Mouse (Mus musculus) embryonic facial prominence, embryonic 11.5 days (tissue): Measurements from ENCODE around the gene Ddx39b. TPM values are rescaled to one million over a fixed set of nuclear protein-coding genes. Genes with fewer than 3 reads are reported as not detected.

Experiments
- ATAC-seq: fragments of 200-750 bp; cut with Nextera tagmentation; replicated peaks from 2 replicates; pipeline ENCODE4 v1.8.0; 2017; ENCODE audit warnings: low read depth; ENCODE audit not compliant: insufficient number of reproducible peaks, low FRiP score, low TSS enrichment
- DNase-seq: peaks from one replicate; pipeline ENCODE4 v3.0.0-alpha.2; 2015; ENCODE audit warnings: low spot score
- H3K27ac ChIP-seq: fragments of 300-500 bp; sonication (generic); replicated peaks from 2 replicates; pipeline ENCODE4 v1.5.1; 2014; ENCODE audit warnings: mild to moderate bottlenecking, low read depth, low read length, control low read depth
- H3K27me3 ChIP-seq: fragments of 300-500 bp; sonication (generic); 2 replicates; pipeline ENCODE4 v1.6.1; 2014; ENCODE audit warnings: mild to moderate bottlenecking, low read length, moderate library complexity, mixed read lengths; ENCODE audit not compliant: control insufficient read depth, insufficient read depth
- H3K36me3 ChIP-seq: fragments of 300-500 bp; sonication (generic); replicated peaks from 2 replicates; pipeline ENCODE4 v1.6.1; 2014; ENCODE audit warnings: low read depth, mild to moderate bottlenecking, low read length, moderate library complexity, mixed read lengths; ENCODE audit not compliant: control insufficient read depth, insufficient read depth
- H3K4me1 ChIP-seq: fragments of 300-500 bp; sonication (generic); 2 replicates; pipeline ENCODE4 v1.6.1; 2014; ENCODE audit warnings: low read length, mixed read lengths; ENCODE audit not compliant: control insufficient read depth, insufficient read depth
- H3K4me2 ChIP-seq: fragments of 300-500 bp; sonication (generic); 2 replicates; pipeline ENCODE4 v1.6.1; 2014; ENCODE audit warnings: low read depth, mild to moderate bottlenecking, control low read depth, low read length, moderate library complexity
- H3K4me3 ChIP-seq: fragments of 300-500 bp; sonication (generic); 2 replicates; pipeline ENCODE4 v1.5.1; 2014; ENCODE audit warnings: low read depth, low read length, control low read depth
- H3K9ac ChIP-seq: fragments of 300-500 bp; sonication (generic); replicated peaks from 2 replicates; pipeline ENCODE4 v1.6.1; 2014; ENCODE audit warnings: mild to moderate bottlenecking, control low read depth, low read length
- H3K9me3 ChIP-seq: fragments of 300-500 bp; sonication (generic); replicated peaks from 2 replicates; pipeline ENCODE4 v1.6.1; 2016; ENCODE audit warnings: mild to moderate bottlenecking, low read length, inconsistent platforms, mixed read lengths; ENCODE audit not compliant: control insufficient read depth
- WGBS: fragments of 180-500 bp; shearing (Covaris S2); extraction: QIAGEN DNeasy Blood & Tissue Kit; methylation state at CpG from one replicate; pipeline ENCODE4 v1.1.7; 2014; 5-methylcytosine and 5-hydroxymethylcytosine counted together
- polyA plus RNA-seq: library from polyadenylated mRNA; unstranded; fragments of >200 nt; fragmentation: Nextera tagmentation; extraction: Ambion mirVana; gene quantifications from 2 replicates; pipeline ENCODE4 v1.2.1, GENCODE M21; 2014

Ddx39b gene
- polyA plus RNA-seq, 1 experiment from 2014 or later: 664 TPM

DNA sequence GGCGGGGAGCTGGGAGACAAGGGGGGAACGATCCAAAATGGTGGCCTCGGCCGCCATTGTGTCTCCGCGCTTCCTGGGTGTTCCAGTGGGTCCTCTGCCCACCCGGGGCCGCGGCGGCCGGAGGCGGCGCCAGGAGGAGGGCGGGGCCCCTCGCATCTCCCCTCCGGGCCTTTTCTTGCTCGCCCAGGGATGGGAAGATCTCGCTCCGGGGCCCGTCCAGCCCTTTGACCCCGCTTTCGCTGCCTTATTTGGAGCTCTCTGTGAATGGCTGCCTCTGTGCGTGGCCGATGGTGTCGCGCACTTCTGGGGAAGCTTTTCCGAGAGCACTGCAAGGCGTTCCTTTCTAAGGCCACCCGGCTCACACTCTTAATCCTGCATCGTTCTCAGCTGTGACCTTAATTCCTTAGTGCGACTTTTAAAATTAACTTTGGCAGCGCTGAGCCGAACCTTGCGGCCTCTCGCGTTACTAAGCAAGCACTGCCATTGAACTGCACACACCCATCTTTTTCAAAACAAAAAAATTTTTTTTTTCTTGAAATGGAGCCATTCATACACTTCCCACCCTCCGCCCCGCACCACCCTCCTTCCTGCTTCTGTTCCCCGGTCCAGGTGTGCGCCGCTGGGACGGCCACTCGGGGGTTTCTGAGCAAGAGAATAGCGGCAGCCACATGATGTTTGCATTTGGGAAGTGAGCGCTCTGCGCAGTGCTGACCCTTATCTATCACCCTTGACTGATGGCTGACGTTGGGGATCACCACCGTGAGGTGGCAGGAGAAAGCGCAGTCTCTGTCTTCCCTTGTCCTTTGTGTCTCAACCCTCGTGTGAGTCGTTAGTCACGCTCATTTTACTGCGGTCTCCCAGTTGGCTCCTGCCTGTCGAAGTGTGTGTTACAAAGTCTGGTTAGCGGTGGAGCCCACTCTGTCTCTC, 732 bp downstream of the Ddx39b start:
- peaks cover 28% of the 10 kb centered on the region for H3K36me3 ChIP-seq
- no peaks in the 10 kb centered on the region for H3K9me3 ChIP-seq
- H3K4me1 ChIP-seq: peaks cover 5% of the 10 kb centered on the region
- H3K4me3 ChIP-seq: peak overlapping the region; percentile 93
- DNase-seq (peak; percentile 69), ATAC-seq (peak; percentile 20; the same call in 1 of the 2 replicates)
- 0% methylated on average over 55 of the region's 55 CpGs for WGBS
- peak overlapping the region; percentile 100 for H3K9ac ChIP-seq
- no peaks in the 10 kb centered on the region for H3K27me3 ChIP-seq
- H3K27ac ChIP-seq: peak overlapping the region; percentile 98
- H3K4me2 ChIP-seq: peak overlapping the region; percentile 88

DNA sequence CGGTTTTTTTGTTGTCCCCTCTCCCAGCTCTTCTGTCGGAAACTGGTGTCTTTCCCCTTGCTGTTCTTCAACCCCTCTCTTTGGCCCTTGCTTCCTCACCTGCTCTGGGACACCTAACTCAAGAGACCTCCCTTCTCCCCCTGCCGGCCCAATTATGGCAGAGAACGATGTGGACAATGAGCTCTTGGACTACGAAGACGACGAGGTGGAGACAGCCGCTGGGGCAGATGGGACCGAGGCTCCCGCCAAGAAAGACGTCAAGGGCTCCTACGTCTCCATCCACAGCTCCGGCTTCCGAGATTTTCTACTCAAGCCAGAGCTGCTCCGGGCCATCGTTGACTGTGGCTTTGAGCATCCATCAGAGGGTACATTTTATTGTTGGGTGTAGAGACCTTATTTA, 1.5 kb downstream of the Ddx39b start:
- H3K36me3 ChIP-seq: peaks cover 33% of the 10 kb centered on the region
- peaks cover 5% of the 10 kb centered on the region for H3K4me1 ChIP-seq
- peak overlapping the region; percentile 98; the same call in 1 of the 2 replicates for H3K27ac ChIP-seq
- ATAC-seq (no peak), DNase-seq (peak; percentile 49)
- peak overlapping the region; percentile 88 for H3K4me2 ChIP-seq
- WGBS: 12% methylated on average over 16 of the region's 16 CpGs
- H3K9ac ChIP-seq: peak overlapping the region; percentile 100
- H3K9me3 ChIP-seq: no peaks in the 10 kb centered on the region
- no peaks in the 10 kb centered on the region for H3K27me3 ChIP-seq
- peak overlapping the region; percentile 93 for H3K4me3 ChIP-seq

DNA sequence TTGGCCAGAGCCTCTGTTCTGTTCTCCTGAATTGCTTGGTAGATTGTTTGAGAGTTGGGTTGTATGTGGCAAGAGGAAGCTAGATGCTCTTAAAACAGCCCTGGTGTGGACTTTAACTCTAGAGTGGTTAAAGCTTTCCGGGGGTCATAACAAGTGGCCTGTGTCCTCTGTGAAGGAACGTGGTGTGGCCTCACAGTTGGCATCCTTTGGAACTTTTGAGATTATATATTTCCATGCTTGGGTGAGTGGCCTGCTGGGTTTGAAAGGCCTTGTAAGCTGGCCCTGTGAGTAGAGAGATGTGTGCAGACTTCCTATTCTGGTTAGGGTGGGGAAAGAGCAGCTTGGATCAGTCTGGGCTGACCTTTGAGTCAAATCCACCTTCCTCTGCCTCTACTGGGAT, 3.5 kb downstream of the Ddx39b start:
- WGBS: 78% methylated on average over 2 of the region's 2 CpGs
- no peak overlapping the region for H3K4me3 ChIP-seq
- H3K4me2 ChIP-seq: peak overlapping the region; percentile 8; the same call in 1 of the 2 replicates
- H3K9me3 ChIP-seq: no peaks in the 10 kb centered on the region
- ATAC-seq (no peak), DNase-seq (no peak)
- no peak overlapping the region for H3K27ac ChIP-seq
- peaks cover 5% of the 10 kb centered on the region for H3K4me1 ChIP-seq
- H3K27me3 ChIP-seq: no peaks in the 10 kb centered on the region
- H3K36me3 ChIP-seq: peaks cover 44% of the 10 kb centered on the region
- peak overlapping the region; percentile 22; the same call in 1 of the 2 replicates for H3K9ac ChIP-seq

DNA sequence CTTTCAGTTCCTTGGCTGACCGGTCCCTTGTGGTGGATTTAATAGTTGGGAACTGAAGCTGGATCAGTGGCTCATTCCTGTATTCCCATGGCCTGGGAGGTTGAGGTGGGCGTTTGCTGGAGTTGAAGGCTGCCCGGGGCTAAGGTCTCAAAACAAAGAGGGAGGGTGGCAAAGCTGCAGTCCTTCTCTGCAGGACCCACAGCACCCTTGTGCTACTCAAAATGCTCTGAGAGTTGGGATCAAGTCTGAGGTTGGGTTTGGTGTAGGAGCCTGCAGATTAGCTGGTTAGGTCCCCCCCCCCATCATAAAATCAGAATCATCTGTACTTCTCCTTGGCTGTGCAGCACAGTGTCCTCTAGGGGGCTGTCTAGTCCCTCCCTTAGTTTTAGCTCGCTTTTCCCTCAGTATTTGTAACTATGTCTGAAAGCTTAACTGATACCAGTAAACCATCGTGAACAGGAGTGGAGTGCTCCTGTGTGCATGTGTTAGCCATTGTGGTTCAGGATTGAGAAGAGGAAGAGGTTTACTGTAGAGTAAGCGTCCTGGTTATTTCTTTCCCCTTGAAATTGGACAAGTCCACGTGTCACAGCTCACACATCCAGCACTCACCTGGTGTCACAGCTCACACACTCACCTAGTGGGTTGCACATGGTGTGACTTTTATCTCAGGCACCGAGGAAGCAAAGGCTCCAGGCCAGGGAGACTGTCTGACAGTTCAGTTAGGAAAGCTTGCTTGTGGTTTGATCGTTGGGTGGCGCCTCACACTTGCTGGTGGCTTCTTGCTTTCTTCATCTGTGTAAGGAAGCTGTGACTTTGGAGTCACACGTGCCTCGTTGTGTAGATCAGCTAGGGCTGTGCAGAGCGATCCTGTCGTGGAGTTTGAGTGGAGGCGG, 4.4 kb downstream of the Ddx39b start:
- no peak overlapping the region for H3K27ac ChIP-seq
- peaks cover 5% of the 10 kb centered on the region for H3K4me1 ChIP-seq
- no peak overlapping the region for H3K9ac ChIP-seq
- no peak overlapping the region; the same call in 1 of the 2 replicates for H3K4me2 ChIP-seq
- H3K27me3 ChIP-seq: no peaks in the 10 kb centered on the region
- peaks cover 53% of the 10 kb centered on the region for H3K36me3 ChIP-seq
- DNase-seq: peak; percentile 55
- 86% methylated on average over 15 of the region's 15 CpGs for WGBS
- no peaks in the 10 kb centered on the region for H3K9me3 ChIP-seq
- H3K4me3 ChIP-seq: no peak overlapping the region
- ATAC-seq: no peak

DNA sequence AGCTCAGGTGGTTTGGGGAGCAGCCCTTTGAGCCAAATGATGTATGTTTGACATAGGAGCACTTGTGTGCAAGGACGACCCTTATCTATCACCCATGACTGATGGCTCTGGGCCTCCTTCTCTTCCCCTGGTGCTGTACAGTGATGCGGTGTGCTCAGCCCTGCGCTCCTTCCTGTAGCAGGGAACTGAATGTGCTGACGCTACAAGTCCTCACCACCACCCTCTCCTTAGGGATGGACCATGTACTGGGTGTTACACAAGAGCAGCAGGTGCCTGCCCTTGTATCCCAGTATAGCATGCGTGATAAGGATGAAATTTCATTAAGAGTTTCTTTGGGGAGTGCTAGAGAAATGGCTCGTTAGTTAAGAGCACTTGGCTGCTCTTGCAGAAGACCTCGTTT, 5.6 kb downstream of the Ddx39b start:
- no peak for ATAC-seq
- H3K9me3 ChIP-seq: no peaks in the 10 kb centered on the region
- no peak overlapping the region for H3K4me3 ChIP-seq
- peaks cover 5% of the 10 kb centered on the region for H3K4me1 ChIP-seq
- 89% methylated on average over 7 of the region's 7 CpGs for whole genome bisulfite sequencing
- H3K9ac ChIP-seq: 0 out of 2 replicates have a peak overlapping the region, but pooled peaks have one; percentile 11
- DNase-seq: no peak
- H3K4me2 ChIP-seq: no peak overlapping the region
- H3K27me3 ChIP-seq: no peaks in the 10 kb centered on the region
- H3K27ac ChIP-seq: no peak overlapping the region
- H3K36me3 ChIP-seq: peaks cover 60% of the 10 kb centered on the region

DNA sequence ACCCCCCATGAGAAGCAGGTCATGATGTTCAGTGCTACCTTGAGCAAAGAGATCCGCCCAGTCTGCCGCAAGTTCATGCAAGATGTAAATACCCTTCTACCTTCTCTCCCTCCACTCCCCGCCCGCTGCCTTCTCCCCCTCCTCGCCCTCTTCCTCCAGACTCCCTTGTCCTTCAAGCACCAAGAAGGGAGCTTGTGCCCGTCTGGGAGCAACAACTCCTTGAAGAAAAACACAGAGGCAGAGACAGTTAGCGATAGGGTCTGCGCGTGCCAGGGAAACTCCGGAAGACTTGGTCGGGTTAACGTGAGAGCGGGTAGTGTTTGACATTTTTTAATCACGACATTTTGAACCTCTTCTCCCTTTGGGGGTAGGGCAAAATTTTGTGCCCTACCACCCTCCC, 7.4 kb downstream of the Ddx39b start:
- no peak for DNase-seq
- Histone ChIP-seq H3K27me3 (no peaks in the 10 kb centered on the region), H3K9me3 (no peaks in the 10 kb centered on the region), H3K9ac (no peak overlapping the region), H3K4me2 (no peak overlapping the region), H3K4me1 (peaks cover 5% of the 10 kb centered on the region), H3K4me3 (no peak overlapping the region), H3K36me3 (peaks cover 75% of the 10 kb centered on the region), H3K27ac (no peak overlapping the region)
- whole genome bisulfite sequencing: 88% methylated on average over 14 of the region's 14 CpGs
- ATAC-seq: no peak

DNA sequence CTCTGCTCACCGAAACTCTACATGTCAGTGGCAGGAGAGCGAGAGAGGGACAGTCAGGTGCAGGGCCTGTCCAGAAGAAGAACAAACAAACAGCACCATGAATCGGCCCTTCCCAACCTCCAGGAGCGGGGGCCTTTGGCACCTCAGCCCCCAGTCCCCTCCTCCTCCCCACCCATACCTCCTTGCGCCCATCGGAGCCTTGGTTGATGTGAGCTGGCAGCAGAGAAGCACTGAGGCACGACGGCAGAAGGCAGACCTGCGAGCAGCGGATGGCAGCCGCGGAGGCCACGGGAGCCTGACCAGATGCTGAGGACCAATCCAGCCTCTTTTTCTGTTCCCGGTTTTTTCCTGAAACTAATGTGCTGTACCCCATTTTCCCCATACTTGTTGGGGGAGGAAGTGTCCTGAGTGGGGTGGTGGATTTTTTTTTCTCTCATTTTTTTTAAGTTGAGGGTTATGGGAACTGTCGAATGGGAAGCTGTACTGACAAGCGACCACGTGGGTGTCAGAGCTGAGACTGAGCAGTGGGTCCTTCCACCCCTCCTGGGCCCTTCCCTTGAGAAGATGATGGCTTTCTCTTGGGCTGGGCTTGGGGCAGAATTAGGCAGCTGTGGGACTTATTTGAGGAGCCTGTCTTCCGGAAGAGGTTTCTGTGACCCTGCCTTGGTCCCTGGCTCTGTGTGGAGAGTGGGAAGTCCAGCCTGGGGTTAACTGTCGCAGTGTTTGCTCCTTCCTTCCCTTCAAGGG, 8.1 kb downstream of the Ddx39b start:
- Histone ChIP-seq H3K9ac (no peak overlapping the region; the same call in 1 of the 2 replicates), H3K4me1 (peaks cover 3% of the 10 kb centered on the region), H3K4me2 (no peak overlapping the region), H3K27me3 (no peaks in the 10 kb centered on the region), H3K36me3 (peaks cover 71% of the 10 kb centered on the region), H3K9me3 (no peaks in the 10 kb centered on the region), H3K4me3 (no peak overlapping the region), H3K27ac (no peak overlapping the region)
- ATAC-seq (no peak), DNase-seq (no peak)
- 91% methylated on average over 19 of the region's 19 CpGs for WGBS
